ENCODE assay signal across 23 mouse cellular contexts in the genomic region with DNA sequence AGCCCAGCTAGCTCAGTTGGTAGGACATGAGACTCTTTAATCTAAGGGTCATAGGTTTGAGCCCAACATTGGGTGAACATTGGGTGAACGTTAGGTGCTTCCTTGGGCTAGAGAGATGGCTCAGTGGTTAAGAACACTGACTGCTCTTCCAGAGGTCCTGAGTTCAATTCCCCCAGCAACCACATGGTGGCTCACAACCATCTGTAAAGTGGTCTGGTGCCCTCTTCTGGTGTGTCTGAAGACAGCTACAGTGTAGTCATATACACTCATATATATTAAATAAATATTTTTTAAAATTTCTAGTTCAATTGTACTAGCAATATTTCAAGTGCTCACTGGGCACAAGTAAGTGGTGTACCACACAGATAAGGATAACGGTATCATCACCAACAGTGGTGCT. TPM values are rescaled to one million over a fixed set of nuclear protein-coding genes. Genes with fewer than 3 reads are reported as not detected.
DNase-seq lines count a peak whose midpoint lies in the region; ATAC-seq and TF ChIP-seq lines count a peak whose summit lies in the region.
"Had no signal": no experiment of that assay in that cellular context is flagged by ENCODE, and none has a peak within 500 bp of the region (broad histone marks: within the 10 kb centered on the region; RNA-seq: fewer than 3 reads in every experiment).

No protein-coding gene starts in this region.

- no peak for DNase-seq in cerebellum, adult 2 months
- no peak for DNase-seq in cerebellum, adult 9-11 months
- DNase-seq in kidney, adult 2 months = no peak
- no peak for DNase-seq in kidney, adult 9 months
- DNase-seq in lung, embryonic 14.5 days = no peak
- no peak for DNase-seq in lung, postnatal 4 days
- DNase-seq in 3T3-L1 (ENCODE audit: low read depth, low spot score) = peak; percentile 34
- no peak for DNase-seq in urinary bladder, adult 2 months (ENCODE audit: low spot score)
- DNase-seq: cerebellum, adult 9-10 months; heart, postnatal 14 days; kidney, postnatal 10 days; left cerebral cortex, postnatal 4 days; liver, embryonic 13.5 days; lung, postnatal 10 days; spleen, adult 18-20 months had no signal

- H3K4me1 ChIP-seq in cerebellum, adult 2 months (ENCODE audit: control insufficient read depth, insufficient read depth, low read length) = peaks cover 5% of the 10 kb centered on the region; the same call in 1 of the 2 replicates
- H3K4me1 ChIP-seq in kidney, adult 2 months (ENCODE audit: control insufficient read depth, insufficient read depth, low read length) = peaks cover 4% of the 10 kb centered on the region; the same call in 1 of the 2 replicates
- 0 out of 2 replicates have a peak, but pooled peaks cover 3% of the 10 kb centered on the region for H3K4me1 ChIP-seq in lung, embryonic 14.5 days (ENCODE audit: insufficient read depth)

- 0 out of 2 replicates have a peak, but pooled peaks have one; percentile 9 for TF ChIP-seq CTCF in cerebellum, adult 2 months (IDR thresholded peaks at IDR 0.05; ENCODE audit: borderline replicate concordance, insufficient read depth, low read depth, low read length)
- TF ChIP-seq CTCF in kidney, adult 2 months (conservative IDR thresholded peaks at IDR 0.05; ENCODE audit: insufficient read depth, insufficient read length, low read depth, low read length) = peak; percentile 33; the same call in 1 of the 2 replicates
- TF ChIP-seq CTCF in lung, embryonic 14.5 days (IDR thresholded peaks at IDR 0.05; ENCODE audit: low read depth) = peak; percentile 39; the same call in 1 of the 2 replicates

- 98% methylated on average over 2 of the region's 2 CpGs for WGBS in cerebellum, adult 2 months
- 99% methylated on average over 2 of the region's 2 CpGs for WGBS in kidney, adult 2 months
- WGBS in lung, embryonic 14.5 days = 92% methylated on average over 2 of the region's 2 CpGs

- TF ChIP-seq POLR2A in cerebellum, adult 2 months (IDR thresholded peaks at IDR 0.05; ENCODE audit: borderline replicate concordance, insufficient read depth, low read length) = no peak
- TF ChIP-seq POLR2A in kidney, adult 2 months (IDR thresholded peaks at IDR 0.05; ENCODE audit: low read depth, low read length) = no peak

- no peak overlapping the region for H3K4me2 ChIP-seq in lung, embryonic 14.5 days
- H3K4me2 ChIP-seq: embryonic facial prominence, embryonic 13.5 days; heart, embryonic 11.5 days; hindbrain, embryonic 12.5 days; liver, embryonic 13.5 days; midbrain, embryonic 15.5 days; neural tube, embryonic 15.5 days had no signal

- H3K9me3 ChIP-seq in lung, embryonic 14.5 days (ENCODE audit: low read depth, low read length) = no peaks in the 10 kb centered on the region
- H3K9me3 ChIP-seq: embryonic facial prominence, embryonic 13.5 days; G1E; hindbrain, embryonic 12.5 days; liver, embryonic 13.5 days; midbrain, embryonic 15.5 days; neural tube, embryonic 15.5 days had no signal

- H3K36me3 ChIP-seq in kidney, adult 2 months (ENCODE audit: control insufficient read depth, insufficient read depth, low read length) = no peaks in the 10 kb centered on the region
- no peaks in the 10 kb centered on the region for H3K36me3 ChIP-seq in lung, embryonic 14.5 days (ENCODE audit: insufficient read depth)
- H3K36me3 ChIP-seq: embryonic facial prominence, embryonic 13.5 days; G1E; hindbrain, embryonic 12.5 days; liver, embryonic 13.5 days; midbrain, embryonic 15.5 days; neural tube, embryonic 15.5 days had no signal

- no peak for ATAC-seq in lung, embryonic 14.5 days (ENCODE audit: insufficient read depth)
- ATAC-seq: forebrain, embryonic 14.5 days; midbrain, embryonic 15.5 days had no signal

- no peak overlapping the region for H3K4me3 ChIP-seq in cerebellum, adult 2 months (replicated peaks; ENCODE audit: insufficient read depth, low read depth, low read length)
- no peak overlapping the region for H3K4me3 ChIP-seq in kidney, adult 2 months (ENCODE audit: insufficient read depth, low read depth, low read length)
- H3K4me3 ChIP-seq in lung, embryonic 14.5 days (ENCODE audit: low read depth, low read length) = no peak overlapping the region
- H3K4me3 ChIP-seq: embryonic facial prominence, embryonic 13.5 days; hindbrain, embryonic 12.5 days; liver, embryonic 13.5 days; megakaryocyte, embryonic 14.5 days; midbrain, embryonic 15.5 days; neural tube, embryonic 15.5 days had no signal

- H3K27ac ChIP-seq in cerebellum, adult 2 months (ENCODE audit: insufficient read depth, low read length) = no peak overlapping the region
- H3K27ac ChIP-seq in kidney, adult 2 months (ENCODE audit: insufficient read depth, low read depth, low read length) = no peak overlapping the region
- no peak overlapping the region for H3K27ac ChIP-seq in lung, embryonic 14.5 days (ENCODE audit: low read depth)
- H3K27ac ChIP-seq: embryonic facial prominence, embryonic 13.5 days; hindbrain, embryonic 12.5 days; liver, embryonic 13.5 days; midbrain, embryonic 15.5 days; neural tube, embryonic 15.5 days had no signal

- H3K9ac ChIP-seq in lung, embryonic 14.5 days = no peak overlapping the region
- H3K9ac ChIP-seq: embryonic facial prominence, embryonic 13.5 days; hindbrain, embryonic 12.5 days; liver, embryonic 13.5 days; midbrain, embryonic 15.5 days; neural tube, embryonic 15.5 days had no signal

- H3K27me3 ChIP-seq in cerebellum, adult 2 months (ENCODE audit: control insufficient read depth, insufficient read depth, low read length) = no peaks in the 10 kb centered on the region
- no peaks in the 10 kb centered on the region for H3K27me3 ChIP-seq in kidney, adult 2 months (replicated peaks; ENCODE audit: control insufficient read depth, insufficient read depth, low read length)
- H3K27me3 ChIP-seq in lung, embryonic 14.5 days (ENCODE audit: insufficient read depth, low read length) = no peaks in the 10 kb centered on the region
- H3K27me3 ChIP-seq: embryonic facial prominence, embryonic 13.5 days; hindbrain, embryonic 12.5 days; liver, embryonic 13.5 days; midbrain, embryonic 15.5 days; neural tube, embryonic 15.5 days had no signal

RNA-seq across cellular contexts. Expression of a gene that starts 4.3 kb away (rescaled TPM):
- 31.2 and 35.4 TPM in 2 replicates for polyA plus RNA-seq in cerebellum, adult 2 months (2012; rRNA removed)
- 2.5 and 2.7 TPM in 2 replicates for polyA plus RNA-seq in kidney, adult 2 months (2012; rRNA removed)
- 0.34 and 0.49 TPM in 2 replicates for polyA plus RNA-seq in lung, embryonic 14.5 days (2014; fragmentation: Nextera tagmentation; extraction: Ambion mirVana)
- polyA plus RNA-seq in urinary bladder, adult 2 months (2012; rRNA removed) = 6.8 and 8.6 TPM in 2 replicates

RNA-seq across cellular contexts. Expression of a gene that starts 4.4 kb away (rescaled TPM):
- polyA plus RNA-seq in cerebellum, adult 2 months (2012; rRNA removed) = 24.6 and 27.1 TPM in 2 replicates
- 19.8 and 22.9 TPM in 2 replicates for polyA plus RNA-seq in kidney, adult 2 months (2012; rRNA removed)
- polyA plus RNA-seq in lung, embryonic 14.5 days (2014; fragmentation: Nextera tagmentation; extraction: Ambion mirVana) = 39.2 and 43.9 TPM in 2 replicates
- 25.0 TPM in 2 replicates for polyA plus RNA-seq in urinary bladder, adult 2 months (2012; rRNA removed)
